Mouse (Mus musculus) embryonic facial prominence, embryonic 10.5 days (tissue): ENCODE data around the gene Gm17387. TPM values are rescaled to one million over a fixed set of nuclear protein-coding genes. Genes with fewer than 3 reads are reported as not detected.

Source experiments
- DNase-seq: peaks from one replicate; pipeline ENCODE4 v3.0.0-alpha.2; 2017; ENCODE audit warnings: low spot score
- H3K27ac ChIP-seq: fragments of 300-500 bp; sonication (generic); replicated peaks from 2 replicates; pipeline ENCODE4 v1.5.1; 2016; ENCODE audit warnings: mild to moderate bottlenecking
- H3K27me3 ChIP-seq: fragments of 300-500 bp; sonication (generic); replicated peaks from 2 replicates; pipeline ENCODE4 v1.6.1; 2016; ENCODE audit warnings: low read depth, mild to moderate bottlenecking; ENCODE audit not compliant: poor library complexity, severe bottlenecking
- H3K36me3 ChIP-seq: fragments of 300-500 bp; sonication (generic); replicated peaks from 2 replicates; pipeline ENCODE4 v1.6.1; 2016; ENCODE audit warnings: mild to moderate bottlenecking, moderate library complexity
- H3K4me1 ChIP-seq: fragments of 300-500 bp; sonication (generic); 2 replicates; pipeline ENCODE4 v1.6.1; 2016
- H3K4me3 ChIP-seq: fragments of 300-500 bp; sonication (generic); 2 replicates; pipeline ENCODE4 v1.5.1; 2016; ENCODE audit warnings: mild to moderate bottlenecking, moderate library complexity
- H3K9me3 ChIP-seq: fragments of 300-500 bp; sonication (generic); 2 replicates; pipeline ENCODE4 v1.6.1; 2016; ENCODE audit warnings: mild to moderate bottlenecking
- WGBS: fragments of 180-500 bp; shearing (Covaris S2); methylation state at CpG from one replicate; pipeline ENCODE4 v1.1.7; 2016; 5-methylcytosine and 5-hydroxymethylcytosine counted together
- polyA plus RNA-seq: library from polyadenylated mRNA; unstranded; fragments of >200 nt; fragmentation: Nextera tagmentation; extraction: Ambion mirVana; gene quantifications from 2 replicates; pipeline ENCODE4 v1.2.1, GENCODE M21; 2016

The Gm17387 gene
- polyA plus RNA-seq, 1 experiment from 2014 or later, result not detected

GRCm38 (mm10) chr7:141041661-141042060 lies 12.7 kb downstream of the Gm17387 start:
- DNase-seq, result peak; percentile 42
- H3K4me3 ChIP-seq, result no peak overlapping the region
- H3K4me1 ChIP-seq, result peaks cover 11% of the 10 kb centered on the region
- no peaks in the 10 kb centered on the region for H3K27me3 ChIP-seq
- no peaks in the 10 kb centered on the region for H3K36me3 ChIP-seq
- H3K9me3 ChIP-seq, result no peaks in the 10 kb centered on the region
- 37% methylated on average over 5 of the region's 5 CpGs for WGBS
- H3K27ac ChIP-seq, result peak overlapping the region; percentile 65

GRCm38 (mm10) chr7:141042539-141042938 lies 13.6 kb downstream of the Gm17387 start:
- no peaks in the 10 kb centered on the region for H3K9me3 ChIP-seq
- no peaks in the 10 kb centered on the region for H3K27me3 ChIP-seq
- H3K36me3 ChIP-seq, result no peaks in the 10 kb centered on the region
- 43% methylated on average over 4 of the region's 4 CpGs for WGBS
- H3K4me3 ChIP-seq, result no peak overlapping the region
- H3K4me1 ChIP-seq, result peaks cover 19% of the 10 kb centered on the region
- peak; percentile 28 for DNase-seq
- H3K27ac ChIP-seq, result peak overlapping the region; percentile 44; the same call in 1 of the 2 replicates

- Histone ChIP-seq H3K4me3 (peak overlapping the region; percentile 58; the same call in 1 of the 2 replicates), H3K27me3 (no peaks in the 10 kb centered on the region), H3K27ac (0 out of 2 replicates have a peak overlapping the region, but pooled peaks have one; percentile 24), H3K36me3 (no peaks in the 10 kb centered on the region), H3K9me3 (no peaks in the 10 kb centered on the region), H3K4me1 (peaks cover 27% of the 10 kb centered on the region)
- no peak for DNase-seq
- WGBS, result 78% methylated on average over 6 of the region's 6 CpGs
Measured at GRCm38 (mm10) chr7:141046931-141047580, 18.1 kb downstream of the Gm17387 start.

GRCm38 (mm10) chr7:141047581-141048225 lies 18.8 kb downstream of the Gm17387 start:
- Histone ChIP-seq H3K36me3 (no peaks in the 10 kb centered on the region), H3K4me3 (peak overlapping the region; percentile 58), H3K27ac (peak overlapping the region; percentile 40), H3K27me3 (no peaks in the 10 kb centered on the region), H3K9me3 (no peaks in the 10 kb centered on the region), H3K4me1 (peaks cover 24% of the 10 kb centered on the region)
- DNase-seq, result peak; percentile 57
- WGBS, result 7% methylated on average over 19 of the region's 19 CpGs

GRCm38 (mm10) chr7:141048226-141049218 lies 19.6 kb downstream of the Gm17387 start:
- DNase-seq, result peak; percentile 93
- H3K27me3 ChIP-seq, result no peaks in the 10 kb centered on the region
- H3K27ac ChIP-seq, result peak overlapping the region; percentile 40
- H3K4me3 ChIP-seq, result peak overlapping the region; percentile 58
- H3K9me3 ChIP-seq, result no peaks in the 10 kb centered on the region
- peaks cover 20% of the 10 kb centered on the region for H3K4me1 ChIP-seq
- H3K36me3 ChIP-seq, result no peaks in the 10 kb centered on the region
- 11% methylated on average over 21 of the region's 21 CpGs for WGBS

- H3K4me3 ChIP-seq, result no peak overlapping the region
- H3K9me3 ChIP-seq, result no peaks in the 10 kb centered on the region
- no peaks in the 10 kb centered on the region for H3K27me3 ChIP-seq
- peaks cover 20% of the 10 kb centered on the region for H3K4me1 ChIP-seq
- no peak for DNase-seq
- H3K36me3 ChIP-seq, result no peaks in the 10 kb centered on the region
- H3K27ac ChIP-seq, result 0 out of 2 replicates have a peak overlapping the region, but pooled peaks have one; percentile 40
- 79% methylated on average over 2 of the region's 2 CpGs for WGBS
Measured at GRCm38 (mm10) chr7:141049326-141049725, 20.4 kb downstream of the Gm17387 start.

- 70% methylated on average over 17 of the region's 17 CpGs for WGBS
- DNase-seq, result no peak
- Histone ChIP-seq H3K4me3 (no peak overlapping the region), H3K36me3 (peaks cover 7% of the 10 kb centered on the region), H3K27ac (no peak overlapping the region), H3K27me3 (no peaks in the 10 kb centered on the region), H3K9me3 (peaks cover 3% of the 10 kb centered on the region; the same call in 1 of the 2 replicates), H3K4me1 (peaks cover 20% of the 10 kb centered on the region)
Measured at GRCm38 (mm10) chr7:141051060-141051685, 22.2 kb downstream of the Gm17387 start.

GRCm38 (mm10) chr7:141052016-141052415 lies 23.1 kb downstream of the Gm17387 start:
- Histone ChIP-seq H3K36me3 (peaks cover 13% of the 10 kb centered on the region), H3K9me3 (peaks cover 3% of the 10 kb centered on the region; the same call in 1 of the 2 replicates), H3K27me3 (no peaks in the 10 kb centered on the region), H3K4me1 (peaks cover 18% of the 10 kb centered on the region), H3K27ac (no peak overlapping the region), H3K4me3 (no peak overlapping the region)
- no peak for DNase-seq
- WGBS, result 93% methylated on average over 4 of the region's 4 CpGs

- peaks cover 13% of the 10 kb centered on the region for H3K4me1 ChIP-seq
- H3K27me3 ChIP-seq, result no peaks in the 10 kb centered on the region
- peaks cover 3% of the 10 kb centered on the region; the same call in 1 of the 2 replicates for H3K9me3 ChIP-seq
- WGBS, result 86% methylated on average over 2 of the region's 2 CpGs
- no peak overlapping the region for H3K4me3 ChIP-seq
- no peak for DNase-seq
- no peak overlapping the region for H3K27ac ChIP-seq
- peaks cover 17% of the 10 kb centered on the region for H3K36me3 ChIP-seq
Measured at GRCm38 (mm10) chr7:141052421-141052820, 23.5 kb downstream of the Gm17387 start.

GRCm38 (mm10) chr7:141055785-141056184 lies 26.9 kb downstream of the Gm17387 start:
- no peak overlapping the region for H3K4me3 ChIP-seq
- no peak overlapping the region for H3K27ac ChIP-seq
- WGBS, result 79% methylated on average over 4 of the region's 4 CpGs
- peaks cover 3% of the 10 kb centered on the region; the same call in 1 of the 2 replicates for H3K27me3 ChIP-seq
- peaks cover 9% of the 10 kb centered on the region for H3K4me1 ChIP-seq
- H3K36me3 ChIP-seq, result peaks cover 25% of the 10 kb centered on the region
- peaks cover 3% of the 10 kb centered on the region; the same call in 1 of the 2 replicates for H3K9me3 ChIP-seq
- no peak for DNase-seq

- H3K27me3 ChIP-seq, result peaks cover 3% of the 10 kb centered on the region; the same call in 1 of the 2 replicates
- H3K36me3 ChIP-seq, result peaks cover 25% of the 10 kb centered on the region
- H3K9me3 ChIP-seq, result peaks cover 3% of the 10 kb centered on the region; the same call in 1 of the 2 replicates
- H3K4me3 ChIP-seq, result no peak overlapping the region
- no peak for DNase-seq
- H3K4me1 ChIP-seq, result peaks cover 17% of the 10 kb centered on the region
- WGBS, result 90% methylated on average over 6 of the region's 6 CpGs
- H3K27ac ChIP-seq, result no peak overlapping the region
Measured at GRCm38 (mm10) chr7:141056976-141057375, 28.0 kb downstream of the Gm17387 start.
